In genomic region chr8:77086036-77086435, GRCm38 (mm10) we compare ENCODE assay signal across 14 mouse cellular contexts.
DNase-seq lines count a peak whose midpoint lies in the region; ATAC-seq and TF ChIP-seq lines count a peak whose summit lies in the region.
"Had no signal": no experiment of that assay in that cellular context is flagged by ENCODE, and none has a peak within 500 bp of the region (broad histone marks: within the 10 kb centered on the region; RNA-seq: fewer than 3 reads in every experiment).

No protein-coding gene starts in this region.

- no peaks in the 10 kb centered on the region for H3K27me3 ChIP-seq in hindbrain, postnatal 0 days (ENCODE audit: insufficient read depth, low read length)
- H3K27me3 ChIP-seq in hindbrain, embryonic 11.5 days (ENCODE audit: control insufficient read depth, insufficient read depth, low read length), result no peaks in the 10 kb centered on the region
- H3K27me3 ChIP-seq: hindbrain, embryonic 13.5 days; neural tube, embryonic 15.5 days had no signal

- no peak for TF ChIP-seq CTCF in hindbrain, postnatal 0 days (IDR thresholded peaks at IDR 0.05; ENCODE audit: low read depth)
- TF ChIP-seq CTCF in brain, embryonic 14.5 days (IDR thresholded peaks at IDR 0.05; ENCODE audit: borderline replicate concordance, extremely low read depth, insufficient read depth, insufficient read length), result no peak

- H3K9ac ChIP-seq in hindbrain, postnatal 0 days (replicated peaks; ENCODE audit: low read length), result no peak overlapping the region
- H3K9ac ChIP-seq in hindbrain, embryonic 11.5 days (ENCODE audit: low read depth, low read length), result no peak overlapping the region
- H3K9ac ChIP-seq: hindbrain, embryonic 13.5 days; liver, postnatal 0 days; neural tube, embryonic 15.5 days had no signal

- H3K9me3 ChIP-seq in hindbrain, postnatal 0 days (ENCODE audit: low read length), result no peaks in the 10 kb centered on the region
- no peaks in the 10 kb centered on the region for H3K9me3 ChIP-seq in hindbrain, embryonic 11.5 days (ENCODE audit: control insufficient read depth, low read length)
- H3K9me3 ChIP-seq: hindbrain, embryonic 13.5 days; neural tube, embryonic 15.5 days had no signal

- DNase-seq in hindbrain, postnatal 0 days (ENCODE audit: low spot score), result peak; percentile 12
- DNase-seq in hindbrain, embryonic 11.5 days (ENCODE audit: low spot score), result no peak
- peak; percentile 51 for DNase-seq in brain, embryonic 14.5 days (ENCODE audit: low read depth)
- DNase-seq in left cerebral cortex, adult 18-20 months (ENCODE audit: low spot score in 2 of 2), result peak; percentile 27 to 45
- DNase-seq in right cerebral cortex, postnatal 10 days (ENCODE audit: low spot score in 2 of 2), result peak; percentile 45 to 53
- DNase-seq in gastrocnemius, postnatal 10 days, result no peak
- DNase-seq in cerebellum, adult 9-10 months, result no peak
- DNase-seq: kidney, adult 8-10 months; liver, postnatal 0 days; thymus, postnatal 14 days had no signal

- ATAC-seq in hindbrain, postnatal 0 days, result no peak
- ATAC-seq in hindbrain, embryonic 11.5 days (ENCODE audit: low FRiP score), result no peak
- ATAC-seq: activated CD4-positive, CD25-positive, alpha-beta regulatory T cell, adult 4 months; liver, postnatal 0 days had no signal

- no peaks in the 10 kb centered on the region for H3K4me1 ChIP-seq in hindbrain, postnatal 0 days (ENCODE audit: insufficient read depth, low read length)
- H3K4me1 ChIP-seq in hindbrain, embryonic 11.5 days (replicated peaks; ENCODE audit: control insufficient read depth, insufficient read depth, low read length), result no peaks in the 10 kb centered on the region
- H3K4me1 ChIP-seq: hindbrain, embryonic 13.5 days; neural tube, embryonic 15.5 days had no signal

- no peak overlapping the region for H3K4me2 ChIP-seq in hindbrain, postnatal 0 days (ENCODE audit: low read depth, low read length)
- H3K4me2 ChIP-seq in hindbrain, embryonic 11.5 days (replicated peaks; ENCODE audit: low read depth, low read length), result no peak overlapping the region
- H3K4me2 ChIP-seq: heart, embryonic 11.5 days; hindbrain, embryonic 13.5 days; neural tube, embryonic 15.5 days had no signal

- H3K27ac ChIP-seq in hindbrain, postnatal 0 days, result no peak overlapping the region
- no peak overlapping the region for H3K27ac ChIP-seq in hindbrain, embryonic 11.5 days (ENCODE audit: low read depth, low read length)
- H3K27ac ChIP-seq: hindbrain, embryonic 13.5 days; neural tube, embryonic 15.5 days had no signal

- WGBS in hindbrain, postnatal 0 days, result 58% methylated on average over 8 of the region's 8 CpGs
- 85% methylated on average over 8 of the region's 8 CpGs for WGBS in hindbrain, embryonic 11.5 days

- TF ChIP-seq POLR2A in brain, embryonic 14.5 days (IDR thresholded peaks at IDR 0.05; ENCODE audit: borderline replicate concordance, extremely low read depth, insufficient read depth, insufficient read length, poor library complexity, severe bottlenecking), result no peak

- H3K4me3 ChIP-seq in hindbrain, postnatal 0 days (ENCODE audit: low read length), result no peak overlapping the region
- no peak overlapping the region for H3K4me3 ChIP-seq in hindbrain, embryonic 11.5 days (ENCODE audit: low read depth, low read length)
- H3K4me3 ChIP-seq: hindbrain, embryonic 13.5 days; neural tube, embryonic 15.5 days had no signal

- no peaks in the 10 kb centered on the region for H3K36me3 ChIP-seq in hindbrain, postnatal 0 days (ENCODE audit: insufficient read depth, low read length)
- no peaks in the 10 kb centered on the region for H3K36me3 ChIP-seq in hindbrain, embryonic 11.5 days (ENCODE audit: control insufficient read depth, insufficient read depth, low read length)
- H3K36me3 ChIP-seq: hindbrain, embryonic 13.5 days; neural tube, embryonic 15.5 days had no signal

Comparison
In these comparisons a context has a peak if more than half of its experiments do, and no peak if none do; other contexts are left out.
1. DNase-seq: peak in hindbrain, postnatal 0 days (single experiment), brain, embryonic 14.5 days (single experiment), left cerebral cortex, adult 18-20 months (2 of 2) and right cerebral cortex, postnatal 10 days (2 of 2); none in hindbrain, embryonic 11.5 days (single experiment), gastrocnemius, postnatal 10 days (single experiment) and cerebellum, adult 9-10 months (single experiment).